Mouse (Mus musculus) thymus, adult 2 months (tissue): ENCODE measurements around the gene Chd6. TPM values are rescaled to one million over a fixed set of nuclear protein-coding genes. Genes with fewer than 3 reads are reported as not detected.

Source experiments
- DNase-seq: peaks from one replicate; pipeline ENCODE4 v3.0.0; 2021
- H3K27ac ChIP-seq: fragments of 200-500 bp; 2 replicates; pipeline ENCODE4 v1.5.1; 2012; ENCODE audit warnings: low read length, control low read depth; ENCODE audit not compliant: control insufficient read depth, insufficient read depth
- H3K27me3 ChIP-seq: fragments of 200-500 bp; 2 replicates; pipeline ENCODE4 v1.6.1; 2012; ENCODE audit warnings: mild to moderate bottlenecking, low read length, moderate library complexity, mixed read lengths; ENCODE audit not compliant: control insufficient read depth, insufficient read depth
- H3K36me3 ChIP-seq: fragments of 200-500 bp; 2 replicates; pipeline ENCODE4 v1.6.1; 2012; ENCODE audit warnings: mild to moderate bottlenecking, low read length, moderate library complexity; ENCODE audit not compliant: control insufficient read depth, insufficient read depth
- H3K4me1 ChIP-seq: fragments of 200-500 bp; replicated peaks from 2 replicates; pipeline ENCODE4 v1.6.1; 2012; ENCODE audit warnings: low read length; ENCODE audit not compliant: control insufficient read depth, insufficient read depth
- H3K4me3 ChIP-seq: fragments of 200-500 bp; 2 replicates; pipeline ENCODE4 v1.5.1; 2012; ENCODE audit warnings: mild to moderate bottlenecking, low read length, control low read depth, moderate library complexity; ENCODE audit not compliant: control insufficient read depth, insufficient read depth
- CTCF ChIP-seq: fragments of 200-500 bp; IDR thresholded peaks from 2 replicates; pipeline ENCODE4 v1.5.1; 2012; ENCODE audit warnings: mild to moderate bottlenecking, control low read depth, low read length, moderate library complexity, borderline replicate concordance; ENCODE audit not compliant: control insufficient read depth, poor library complexity, insufficient read depth; ENCODE audit errors: extremely low read depth
- POLR2A ChIP-seq: fragments of 200-500 bp; IDR thresholded peaks from 2 replicates; pipeline ENCODE4 v1.6.1; 2012; ENCODE audit warnings: mild to moderate bottlenecking, low read length, control low read depth, moderate library complexity; ENCODE audit not compliant: control insufficient read depth, poor library complexity, insufficient read depth; ENCODE audit errors: extremely low read depth
- WGBS: fragments of 180-500 bp; shearing (Covaris S2); methylation state at CpG from one replicate; pipeline ENCODE4 v1.1.7; 2018; 5-methylcytosine and 5-hydroxymethylcytosine counted together
- polyA plus RNA-seq: library from polyadenylated mRNA; depleted of rRNA; stranded (reverse); fragments of >200 nt; gene quantifications from 2 replicates; pipeline ENCODE4 v1.2.3, GENCODE M21; 2012

Gene Chd6
- polyA plus RNA-seq, 1 experiment, result 28.5 TPM

GRCm38 (mm10) chr2:161136999-161137398 lies 28.1 kb upstream of the Chd6 start:
- H3K27ac ChIP-seq, result no peak overlapping the region
- 57% methylated on average over 3 of the region's 3 CpGs for WGBS
- TF ChIP-seq POLR2A, result no peak
- no peak for TF ChIP-seq CTCF
- no peaks in the 10 kb centered on the region for H3K27me3 ChIP-seq
- DNase-seq, result no peak
- no peak overlapping the region for H3K4me3 ChIP-seq
- H3K4me1 ChIP-seq, result no peaks in the 10 kb centered on the region
- H3K36me3 ChIP-seq, result no peaks in the 10 kb centered on the region

- Histone ChIP-seq H3K27me3 (no peaks in the 10 kb centered on the region), H3K4me1 (no peaks in the 10 kb centered on the region), H3K36me3 (no peaks in the 10 kb centered on the region), H3K4me3 (no peak overlapping the region), H3K27ac (no peak overlapping the region)
- DNase-seq, result no peak
- TF ChIP-seq POLR2A (no peak), CTCF (no peak)
- WGBS, result 87% methylated on average over 10 of the region's 10 CpGs
These were observed 19.7 kb upstream of the Chd6 start for GRCm38 (mm10) chr2:161128367-161129111.

DNA sequence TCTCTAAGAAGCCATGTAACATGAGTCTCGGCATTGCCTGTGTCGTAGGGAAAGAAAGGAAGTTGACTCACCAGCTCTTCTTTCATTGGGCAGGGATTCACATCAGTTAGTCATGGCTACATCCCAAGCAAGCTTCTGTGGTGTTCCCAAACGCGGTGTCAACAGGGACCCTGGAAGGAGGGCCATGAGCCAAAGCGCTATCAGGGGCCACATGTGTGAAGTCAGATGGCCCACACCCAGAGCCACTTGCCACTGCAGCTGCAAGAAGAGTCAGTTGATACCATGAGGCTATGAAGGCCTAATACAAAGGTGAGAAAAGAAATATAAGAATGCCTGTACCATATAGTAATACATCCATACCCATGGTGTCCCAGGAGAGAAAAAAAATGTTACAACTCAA lies 3.1 kb upstream of the Chd6 start:
- H3K27me3 ChIP-seq, result no peaks in the 10 kb centered on the region
- no peak overlapping the region for H3K4me3 ChIP-seq
- 87% methylated on average over 5 of the region's 5 CpGs for WGBS
- H3K4me1 ChIP-seq, result peaks cover 5% of the 10 kb centered on the region; the same call in 1 of the 2 replicates
- no peak for DNase-seq
- H3K36me3 ChIP-seq, result no peaks in the 10 kb centered on the region
- TF ChIP-seq CTCF (no peak), POLR2A (no peak)
- no peak overlapping the region for H3K27ac ChIP-seq

- under 1% methylated on average over 26 of the region's 26 CpGs for WGBS
- no peaks in the 10 kb centered on the region for H3K36me3 ChIP-seq
- TF ChIP-seq CTCF (no peak), POLR2A (no peak)
- H3K27ac ChIP-seq, result no peak overlapping the region
- no peak for DNase-seq
- peaks cover 5% of the 10 kb centered on the region; the same call in 1 of the 2 replicates for H3K4me1 ChIP-seq
- H3K27me3 ChIP-seq, result no peaks in the 10 kb centered on the region
- H3K4me3 ChIP-seq, result peak overlapping the region; percentile 45
These were observed 535 bp upstream of the Chd6 start for GRCm38 (mm10) chr2:161109398-161109821.

GRCm38 (mm10) chr2:161108085-161108927 lies 569 bp downstream of the Chd6 start:
- no peaks in the 10 kb centered on the region for H3K36me3 ChIP-seq
- peak; percentile 70 for DNase-seq
- H3K4me3 ChIP-seq, result peak overlapping the region; percentile 79
- TF ChIP-seq CTCF (0 out of 2 replicates have a peak, but pooled peaks have one; percentile 21), POLR2A (peak; percentile 6; the same call in 1 of the 2 replicates)
- H3K27me3 ChIP-seq, result no peaks in the 10 kb centered on the region
- under 1% methylated on average over 77 of the region's 77 CpGs for WGBS
- H3K27ac ChIP-seq, result peak overlapping the region; percentile 67
- H3K4me1 ChIP-seq, result peaks cover 5% of the 10 kb centered on the region; the same call in 1 of the 2 replicates

- Histone ChIP-seq H3K27ac (no peak overlapping the region), H3K36me3 (no peaks in the 10 kb centered on the region), H3K4me1 (peaks cover 5% of the 10 kb centered on the region; the same call in 1 of the 2 replicates), H3K27me3 (no peaks in the 10 kb centered on the region), H3K4me3 (no peak overlapping the region)
- DNase-seq, result no peak
- WGBS, result 86% methylated on average over 2 of the region's 2 CpGs
- TF ChIP-seq POLR2A (no peak), CTCF (no peak)
These were observed 1.6 kb downstream of the Chd6 start for GRCm38 (mm10) chr2:161107236-161107635.
